ENCODE assay signal across 11 mouse cellular contexts in genomic region chr7:117922270-117922669, GRCm38 (mm10).
A peak's percentile ranks its signal among the peaks of the same experiment; 100 is the strongest.
DNase-seq lines count a peak whose midpoint lies in the region.
"Had no signal": no experiment of that assay in that cellular context is flagged by ENCODE, and none has a peak within 500 bp of the region (broad histone marks: within the 10 kb centered on the region; RNA-seq: fewer than 3 reads in every experiment).

No protein-coding gene starts in this region.

- intact Hi-C loops in left cerebral cortex, postnatal 36 days (cut with DNase I) = no loop called here

- peak; percentile 88 for DNase-seq in brain, adult 2 months (ENCODE audit: low read depth, low spot score)
- DNase-seq in frontal cortex, postnatal 10 days (ENCODE audit: low spot score in 2 of 2) = peak; percentile 24 to 33
- peak; percentile 61 for DNase-seq in layer of hippocampus, adult 9-11 months
- peak; percentile 49 to 65 for DNase-seq in left cerebral cortex, postnatal 36 days (ENCODE audit: low spot score in 2 of 2)
- no peak for DNase-seq in natural killer cell, adult 2 months (ENCODE audit: low spot score in 2 of 2)
- DNase-seq in lung, postnatal 4 days = no peak
- no peak for DNase-seq in adrenal gland, adult (ENCODE audit: inconsistent age in 2 of 2, low spot score in 1 of 2)
- no peak for DNase-seq in MN1 (ENCODE audit: low spot score)
- DNase-seq: cerebellum, adult 9-11 months; lung, adult 18-20 months; lung, postnatal 36 days had no signal

Comparison
In these comparisons a context has a peak if more than half of its experiments do, and no peak if none do; other contexts are left out.
1. DNase-seq: peak in brain, adult 2 months (single experiment), frontal cortex, postnatal 10 days (2 of 2), layer of hippocampus, adult 9-11 months (single experiment) and left cerebral cortex, postnatal 36 days (2 of 2); none in natural killer cell, adult 2 months (0 of 2), lung, postnatal 4 days (0 of 2), adrenal gland, adult (0 of 2) and MN1 (single experiment).